Mouse (Mus musculus) heart, postnatal 14 days (tissue): ENCODE data around the gene Piezo1. TPM values are rescaled to one million over a fixed set of nuclear protein-coding genes. Genes with fewer than 3 reads are reported as not detected.

Experiments used
- DNase-seq, 2 experiments: peaks; one replicate each; pipeline ENCODE4 v3.0.0; 2021 to 2022
- intact Hi-C: fragments of 180-260 bp; cut with DNase I; formaldehyde crosslinking; loops from one replicate; pipeline ENCODE4 v1.15.1; 2025
- microRNA-seq, 2 experiments: library from miRNA; unstranded; fragments of <30 nt; microRNA quantifications; one replicate each; pipeline ENCODE4 v1.2.0; 2021 to 2022
- total RNA-seq, 2 experiments: library from RNA; stranded (reverse); gene quantifications; 2 replicates each; pipeline ENCODE4 v1.2.3; 2021

Gene Piezo1
- total RNA-seq, 2 experiments from 2014 or later, result 27.2 to 30.2 TPM

- DNase-seq, result no peak
- intact Hi-C loops, result no loop called here
These were observed 115.0 kb downstream of the Piezo1 start for GRCm38 (mm10) chr8:122436146-122436545.

GRCm38 (mm10) chr8:122435375-122435774, 115.8 kb downstream of the Piezo1 start:
- DNase-seq, result no peak
- intact Hi-C loops, result no loop called here

- intact Hi-C loops, result loop anchor here (5.0 kb wide), 1 partner anchor 39 kb away; no protein-coding TSS in a partner anchor
- DNase-seq, result no peak
These were observed 117.7 kb downstream of the Piezo1 start for GRCm38 (mm10) chr8:122433269-122433905.

GRCm38 (mm10) chr8:122432443-122433268, 118.5 kb downstream of the Piezo1 start, which contains the start of gene Cyba:
Gene Cyba, minus strand, starts transcription at chr8:122432930.
- intact Hi-C loops, result loop anchor here (5.0 kb wide), 1 partner anchor 40 kb away; no protein-coding TSS in a partner anchor
- DNase-seq, result peak; percentile 80 to 82

Small RNA genes within 50 kb of the gene (microRNA-seq; reads per million reads assigned to microRNA genes)
- gene Gm24366, result 0 reads per million in 2 experiments

Other genes with a start within 250 kb of the Piezo1 start
- not detected for gene Trhr2, start 190.6 kb downstream of the Piezo1 start, total RNA-seq
- 10 to 100 TPM; 22.4 to 22.8 TPM for gene Zc3h18, start 174.7 kb downstream of the Piezo1 start, total RNA-seq
- gene Il17c, start 129.3 kb downstream of the Piezo1 start, total RNA-seq, result not detected
- 10 to 100 TPM; 43.8 to 47.4 TPM for gene Cyba, start 118.4 kb downstream of the Piezo1 start, total RNA-seq
- gene Mvd, start 107.9 kb downstream of the Piezo1 start, total RNA-seq, result 1 to 10 TPM; 4.7 to 5.0 TPM
- 1 to 10 TPM; 1.1 to 1.6 TPM for gene Snai3, start 90.6 kb downstream of the Piezo1 start, total RNA-seq
- gene Rnf166, start 75.3 kb downstream of the Piezo1 start, total RNA-seq, result 10 to 100 TPM; 28.7 to 28.9 TPM
- gene Ctu2, start 75.2 kb downstream of the Piezo1 start, total RNA-seq, result 10 to 100 TPM; 10.8 TPM
- 1 to 10 TPM; 3.6 to 4.6 TPM for gene Cdt1, start 16.7 kb upstream of the Piezo1 start, total RNA-seq
- gene Aprt, start 25.6 kb upstream of the Piezo1 start, total RNA-seq, result 10 to 100 TPM; 32.7 to 34.5 TPM
- gene Galns, start 60.1 kb upstream of the Piezo1 start, total RNA-seq, result 1 to 10 TPM; 3.5 to 4.1 TPM
- 10 to 100 TPM; 45.9 to 57.2 TPM for gene Trappc2l, start 60.3 kb upstream of the Piezo1 start, total RNA-seq
- under 1 TPM in 1 of 2 experiments, not detected in 1; 0.20 TPM for gene Pabpn1l, start 71.4 kb upstream of the Piezo1 start, total RNA-seq
- 10 to 100 TPM; 22.1 to 25.3 TPM for gene Cbfa2t3, start 147.8 kb upstream of the Piezo1 start, total RNA-seq
- gene Acsf3, start 224.2 kb upstream of the Piezo1 start, total RNA-seq, result 10 to 100 TPM; 24.7 to 26.8 TPM